ENCODE assay signal across 6 mouse cellular contexts in genomic region chr12:17140436-17140835, GRCm38 (mm10). TPM values are rescaled to one million over a fixed set of nuclear protein-coding genes. Genes with fewer than 3 reads are reported as not detected.
"Had no signal": no experiment of that assay in that cellular context is flagged by ENCODE, and none has a peak within 500 bp of the region (broad histone marks: within the 10 kb centered on the region; RNA-seq: fewer than 3 reads in every experiment).

No protein-coding gene starts in this region.

- DNase-seq: kidney, adult 18-20 months; kidney, postnatal 10 days; kidney, postnatal 4 days; lung, adult 2 months; lung, postnatal 36 days had no signal

RNA-seq across cellular contexts. Expression of gene Kcnf1, which starts 36.3 kb away (rescaled TPM):
- total RNA-seq: megakaryocyte progenitor cell, adult 5-6 weeks had no signal
